Comparison of ENCODE assay signal across 22 mouse cellular contexts in the genomic region with DNA sequence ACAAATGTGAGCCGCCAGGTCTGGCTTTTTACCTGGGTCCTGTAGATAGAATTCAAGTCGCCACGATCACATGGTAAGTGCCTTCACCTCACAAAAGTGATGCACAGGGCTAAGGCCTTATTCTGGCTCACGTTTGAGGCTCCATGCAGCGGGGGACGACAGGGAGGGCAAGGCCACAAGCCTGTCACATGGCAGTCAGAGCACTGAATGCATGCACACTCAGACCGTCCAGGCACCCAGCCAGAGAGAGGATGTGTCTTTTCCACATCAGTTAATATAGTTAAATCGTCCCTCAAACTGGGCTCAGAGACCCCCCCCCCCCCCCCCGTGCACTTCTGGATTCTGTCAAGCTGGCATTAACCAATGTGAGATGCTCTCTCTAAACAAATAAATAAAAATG. TPM values are rescaled to one million over a fixed set of nuclear protein-coding genes. Genes with fewer than 3 reads are reported as not detected.
DNase-seq lines count a peak whose midpoint lies in the region; ATAC-seq and TF ChIP-seq lines count a peak whose summit lies in the region.
"Had no signal": no experiment of that assay in that cellular context is flagged by ENCODE, and none has a peak within 500 bp of the region (broad histone marks: within the 10 kb centered on the region; RNA-seq: fewer than 3 reads in every experiment).

No protein-coding gene starts in this region.

- 64% methylated on average over 9 of the region's 9 CpGs for WGBS in hindbrain, postnatal 0 days
- 92% methylated on average over 9 of the region's 9 CpGs for WGBS in hindbrain, embryonic 12.5 days
- WGBS in lung, embryonic 16.5 days: 66% methylated on average over 9 of the region's 9 CpGs

- no peak overlapping the region for H3K9ac ChIP-seq in hindbrain, postnatal 0 days (replicated peaks; ENCODE audit: low read length)
- H3K9ac ChIP-seq in hindbrain, embryonic 12.5 days: no peak overlapping the region
- no peak overlapping the region for H3K9ac ChIP-seq in lung, embryonic 16.5 days (ENCODE audit: low read length)
- H3K9ac ChIP-seq: embryonic facial prominence, embryonic 15.5 days; forebrain, embryonic 15.5 days; heart, embryonic 13.5 days had no signal

- no peak for TF ChIP-seq CTCF in hindbrain, postnatal 0 days (IDR thresholded peaks at IDR 0.05; ENCODE audit: low read depth)

- H3K4me1 ChIP-seq in hindbrain, postnatal 0 days (ENCODE audit: insufficient read depth, low read length): no peaks in the 10 kb centered on the region
- no peaks in the 10 kb centered on the region for H3K4me1 ChIP-seq in hindbrain, embryonic 12.5 days
- no peaks in the 10 kb centered on the region; the same call in 1 of the 2 replicates for H3K4me1 ChIP-seq in lung, embryonic 16.5 days (replicated peaks; ENCODE audit: control insufficient read depth, insufficient read depth, low read length)
- H3K4me1 ChIP-seq: embryonic facial prominence, embryonic 15.5 days; forebrain, embryonic 10.5 days; forebrain, embryonic 15.5 days; heart, embryonic 13.5 days had no signal

- no peak overlapping the region for H3K4me2 ChIP-seq in hindbrain, postnatal 0 days (ENCODE audit: low read depth, low read length)
- H3K4me2 ChIP-seq in hindbrain, embryonic 12.5 days (replicated peaks): no peak overlapping the region
- H3K4me2 ChIP-seq in lung, embryonic 16.5 days (ENCODE audit: low read depth, low read length): no peak overlapping the region
- H3K4me2 ChIP-seq: embryonic facial prominence, embryonic 15.5 days; forebrain, embryonic 15.5 days; heart, embryonic 13.5 days had no signal

- DNase-seq in hindbrain, postnatal 0 days (ENCODE audit: low spot score): peak; percentile 46
- DNase-seq in lung, postnatal 36 days: no peak
- DNase-seq in adrenal gland, adult 8-10 months: peak; percentile 59
- peak; percentile 80 to 81 for DNase-seq in adrenal gland, postnatal 36 days
- DNase-seq in urinary bladder, adult 18-20 months (ENCODE audit: low spot score in 2 of 2): no peak
- DNase-seq: cerebellum, adult 18-20 months; embryo, embryonic 11 days; gastrocnemius, postnatal 36 days; heart, adult 11 months; heart, postnatal 36 days had no signal

- H3K27ac ChIP-seq in hindbrain, postnatal 0 days: no peak overlapping the region
- H3K27ac ChIP-seq in hindbrain, embryonic 12.5 days: no peak overlapping the region
- H3K27ac ChIP-seq in lung, embryonic 16.5 days (ENCODE audit: low read length): no peak overlapping the region
- H3K27ac ChIP-seq: embryonic facial prominence, embryonic 15.5 days; forebrain, embryonic 10.5 days; forebrain, embryonic 15.5 days; heart, embryonic 13.5 days had no signal

- no peak overlapping the region for H3K4me3 ChIP-seq in hindbrain, postnatal 0 days (ENCODE audit: low read length)
- H3K4me3 ChIP-seq in hindbrain, embryonic 12.5 days: no peak overlapping the region
- no peak overlapping the region for H3K4me3 ChIP-seq in lung, embryonic 16.5 days (ENCODE audit: low read length)
- H3K4me3 ChIP-seq: embryonic facial prominence, embryonic 15.5 days; erythroblast, embryonic 14.5 days; forebrain, embryonic 10.5 days; forebrain, embryonic 15.5 days; heart, embryonic 13.5 days had no signal

- H3K27me3 ChIP-seq in hindbrain, postnatal 0 days (ENCODE audit: insufficient read depth, low read length): no peaks in the 10 kb centered on the region
- no peaks in the 10 kb centered on the region for H3K27me3 ChIP-seq in hindbrain, embryonic 12.5 days
- H3K27me3 ChIP-seq in lung, embryonic 16.5 days (ENCODE audit: control insufficient read depth, insufficient read depth, low read depth, low read length): no peaks in the 10 kb centered on the region
- H3K27me3 ChIP-seq: CH12.LX; embryonic facial prominence, embryonic 15.5 days; forebrain, embryonic 15.5 days; heart, embryonic 13.5 days had no signal

- no peak for ATAC-seq in hindbrain, postnatal 0 days
- no peak for ATAC-seq in hindbrain, embryonic 12.5 days (ENCODE audit: low FRiP score)
- ATAC-seq in lung, embryonic 16.5 days (ENCODE audit: low read depth): peak; percentile 82
- ATAC-seq: forebrain, embryonic 15.5 days; hindbrain, embryonic 16.5 days had no signal

- no peaks in the 10 kb centered on the region for H3K36me3 ChIP-seq in hindbrain, postnatal 0 days (ENCODE audit: insufficient read depth, low read length)
- H3K36me3 ChIP-seq in hindbrain, embryonic 12.5 days: peaks cover 5% of the 10 kb centered on the region; the same call in 1 of the 2 replicates
- no peaks in the 10 kb centered on the region for H3K36me3 ChIP-seq in lung, embryonic 16.5 days (ENCODE audit: control insufficient read depth, insufficient read depth, low read length)

- H3K9me3 ChIP-seq in hindbrain, postnatal 0 days (ENCODE audit: low read length): no peaks in the 10 kb centered on the region
- no peaks in the 10 kb centered on the region for H3K9me3 ChIP-seq in hindbrain, embryonic 12.5 days (replicated peaks)
- no peaks in the 10 kb centered on the region for H3K9me3 ChIP-seq in lung, embryonic 16.5 days (ENCODE audit: control insufficient read depth, low read length)
- H3K9me3 ChIP-seq: embryonic facial prominence, embryonic 15.5 days; forebrain, embryonic 10.5 days; forebrain, embryonic 15.5 days; heart, embryonic 13.5 days had no signal

RNA-seq across cellular contexts. Expression of a gene that starts 52.9 kb away (rescaled TPM):
- 52.0 and 55.9 TPM in 2 replicates for total RNA-seq in hindbrain, postnatal 0 days (2014; rRNA removed)
- polyA plus RNA-seq in hindbrain, postnatal 0 days (2015; fragmentation: Nextera tagmentation; extraction: Ambion mirVana): 55.0 and 55.4 TPM in 2 replicates
- 2.9 and 3.0 TPM in 2 replicates for polyA plus RNA-seq in hindbrain, embryonic 12.5 days (2016; fragmentation: Nextera tagmentation; extraction: Ambion mirVana)
- polyA plus RNA-seq in lung, embryonic 16.5 days (2015; fragmentation: Nextera tagmentation; extraction: Ambion mirVana): 0.34 TPM in 1 of 2 replicates, not detected in the other
- 10 to 100 TPM; 48.9 to 84.6 (median 58.6) TPM for total RNA-seq in adrenal gland, adult 8-10 months (2022)
- 10 to 100 TPM; 35.2 to 55.2 TPM for total RNA-seq in adrenal gland, postnatal 36 days (2021)
- total RNA-seq: common myeloid progenitor, adult 5-6 weeks; gastrocnemius, postnatal 36 days; heart, postnatal 36 days had no signal
- polyA plus RNA-seq: heart, postnatal 0 days; intestine, embryonic 14.5 days had no signal

Comparison
In these comparisons a context has a peak if more than half of its experiments do, and no peak if none do; other contexts are left out.
1. DNase-seq: peak in hindbrain, postnatal 0 days (single experiment), adrenal gland, adult 8-10 months (single experiment) and adrenal gland, postnatal 36 days (2 of 2); none in lung, postnatal 36 days (single experiment) and urinary bladder, adult 18-20 months (0 of 2).